Mouse (Mus musculus) forebrain, embryonic 11.5 days (tissue): ENCODE data around the gene A730009L09Rik. TPM values are rescaled to one million over a fixed set of nuclear protein-coding genes. Genes with fewer than 3 reads are reported as not detected.

Experiments used
- ATAC-seq: fragments of 200-750 bp; cut with Nextera tagmentation; replicated peaks from 2 replicates; pipeline ENCODE4 v1.8.0; 2017; ENCODE audit warnings: moderate TSS enrichment; ENCODE audit not compliant: low FRiP score
- DNase-seq: peaks from one replicate; pipeline ENCODE4 v3.0.0-alpha.2; 2017; ENCODE audit warnings: low spot score
- H3K27ac ChIP-seq: fragments of 300-500 bp; sonication (generic); 2 replicates; pipeline ENCODE4 v1.5.1; 2014; ENCODE audit warnings: low read depth, low read length
- H3K27me3 ChIP-seq: fragments of 300-500 bp; sonication (generic); 2 replicates; pipeline ENCODE4 v1.6.1; 2014; ENCODE audit warnings: mild to moderate bottlenecking, low read length, mixed read lengths; ENCODE audit not compliant: control insufficient read depth, insufficient read depth
- H3K36me3 ChIP-seq: fragments of 300-500 bp; sonication (generic); 2 replicates; pipeline ENCODE4 v1.6.1; 2014; ENCODE audit warnings: mild to moderate bottlenecking, low read length, moderate library complexity, mixed read lengths; ENCODE audit not compliant: control insufficient read depth, insufficient read depth
- H3K4me1 ChIP-seq: fragments of 300-500 bp; sonication (generic); replicated peaks from 2 replicates; pipeline ENCODE4 v1.6.1; 2014; ENCODE audit warnings: low read length, mixed read lengths; ENCODE audit not compliant: control insufficient read depth, insufficient read depth
- H3K4me2 ChIP-seq: fragments of 300-500 bp; sonication (generic); 2 replicates; pipeline ENCODE4 v1.6.1; 2014; ENCODE audit warnings: low read depth, mild to moderate bottlenecking, low read length, moderate library complexity, mixed read lengths; ENCODE audit not compliant: severe bottlenecking
- H3K4me3 ChIP-seq: fragments of 300-500 bp; sonication (generic); 2 replicates; pipeline ENCODE4 v1.5.1; 2014; ENCODE audit warnings: low read depth, low read length
- H3K9ac ChIP-seq: fragments of 300-500 bp; sonication (generic); 2 replicates; pipeline ENCODE4 v1.6.1; 2014; ENCODE audit warnings: low read length
- H3K9me3 ChIP-seq: fragments of 300-500 bp; sonication (generic); 2 replicates; pipeline ENCODE4 v1.6.1; 2016; ENCODE audit warnings: low read length, mixed read lengths; ENCODE audit not compliant: control insufficient read depth
- WGBS: fragments of 180-500 bp; shearing (Covaris S2); extraction: QIAGEN DNeasy Blood & Tissue Kit; methylation state at CpG from one replicate; pipeline ENCODE4 v1.1.7; 2014; 5-methylcytosine and 5-hydroxymethylcytosine counted together
- polyA plus RNA-seq: library from polyadenylated mRNA; unstranded; fragments of >200 nt; fragmentation: Nextera tagmentation; extraction: Ambion mirVana; gene quantifications from 2 replicates; pipeline ENCODE4 v1.2.1, GENCODE M21; 2014

A730009L09Rik gene
- polyA plus RNA-seq, 1 experiment from 2014 or later, result not detected

DNA sequence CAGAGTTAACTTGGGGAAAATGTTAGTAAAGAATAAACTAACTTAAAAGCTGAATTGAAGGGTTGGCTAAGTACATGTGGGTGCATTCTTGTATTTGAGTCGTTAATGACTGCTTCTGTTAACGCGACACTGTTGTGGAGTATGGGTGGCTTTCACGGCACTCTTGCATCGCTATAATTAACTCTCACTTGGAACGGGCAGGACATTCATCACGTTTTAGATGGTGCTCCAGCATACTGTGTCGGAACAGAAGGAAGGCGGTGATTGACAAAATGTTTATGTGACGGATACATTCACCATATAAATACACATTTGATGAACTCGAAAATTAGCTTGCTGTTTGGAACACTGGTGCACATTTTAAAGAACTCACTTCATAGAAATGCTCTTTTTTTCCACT lies 29.0 kb upstream of the A730009L09Rik start:
- no peaks in the 10 kb centered on the region for H3K36me3 ChIP-seq
- H3K4me3 ChIP-seq, result no peak overlapping the region
- H3K4me2 ChIP-seq, result no peak overlapping the region
- no peaks in the 10 kb centered on the region for H3K4me1 ChIP-seq
- ATAC-seq, result no peak
- WGBS, result 77% methylated on average over 11 of the region's 11 CpGs
- H3K27me3 ChIP-seq, result no peaks in the 10 kb centered on the region
- H3K27ac ChIP-seq, result no peak overlapping the region
- H3K9me3 ChIP-seq, result no peaks in the 10 kb centered on the region
- no peak overlapping the region for H3K9ac ChIP-seq
- DNase-seq, result no peak

DNA sequence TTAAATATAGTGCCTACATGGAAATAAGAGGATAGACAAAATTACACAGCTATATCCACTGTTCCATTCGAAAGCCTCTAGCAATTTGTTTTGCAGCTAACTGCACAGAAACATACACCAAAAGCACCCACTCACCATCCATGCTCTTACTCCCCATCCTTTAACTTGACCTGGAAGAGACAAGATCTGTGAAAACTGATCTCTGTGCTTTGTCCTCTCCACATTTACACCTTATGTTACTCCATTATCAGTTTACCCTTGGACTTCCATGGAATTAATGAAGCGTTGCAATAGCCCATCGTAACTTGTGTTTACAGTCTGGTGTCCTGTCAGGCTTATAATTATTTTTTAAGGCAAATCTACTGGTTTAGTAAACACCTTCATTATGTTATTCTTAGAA lies 20.1 kb upstream of the A730009L09Rik start:
- Histone ChIP-seq H3K36me3 (no peaks in the 10 kb centered on the region), H3K4me3 (no peak overlapping the region), H3K9ac (no peak overlapping the region), H3K4me2 (no peak overlapping the region), H3K27ac (no peak overlapping the region), H3K4me1 (no peaks in the 10 kb centered on the region), H3K9me3 (no peaks in the 10 kb centered on the region), H3K27me3 (no peaks in the 10 kb centered on the region)
- 73% methylated on average over 3 of the region's 3 CpGs for WGBS
- no peak for DNase-seq
- no peak for ATAC-seq

DNA sequence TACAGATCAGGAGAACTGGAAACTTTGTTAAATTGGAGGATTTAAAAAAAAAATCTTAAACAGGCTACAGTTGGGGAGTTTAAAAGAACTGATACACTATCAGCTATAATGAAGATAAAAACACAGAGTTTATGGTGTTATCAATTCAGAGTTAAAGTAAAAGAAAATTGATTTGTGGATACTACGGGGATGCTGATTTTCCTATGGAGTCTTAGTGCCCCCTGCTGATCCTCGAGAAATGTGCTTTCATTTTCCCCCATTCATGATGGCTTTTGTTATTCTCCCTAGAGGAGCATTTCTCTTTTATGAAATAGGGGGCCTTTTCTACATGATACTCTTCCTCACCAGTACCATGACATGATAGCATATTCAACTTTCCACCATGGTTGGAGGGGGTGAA lies 19.5 kb upstream of the A730009L09Rik start:
- DNase-seq, result no peak
- H3K27me3 ChIP-seq, result no peaks in the 10 kb centered on the region
- H3K4me2 ChIP-seq, result no peak overlapping the region
- no peaks in the 10 kb centered on the region for H3K4me1 ChIP-seq
- ATAC-seq, result no peak
- no peaks in the 10 kb centered on the region for H3K36me3 ChIP-seq
- no peak overlapping the region for H3K9ac ChIP-seq
- no peaks in the 10 kb centered on the region for H3K9me3 ChIP-seq
- no peak overlapping the region for H3K27ac ChIP-seq
- H3K4me3 ChIP-seq, result no peak overlapping the region
- 67% methylated on average over 2 of the region's 2 CpGs for WGBS

DNA sequence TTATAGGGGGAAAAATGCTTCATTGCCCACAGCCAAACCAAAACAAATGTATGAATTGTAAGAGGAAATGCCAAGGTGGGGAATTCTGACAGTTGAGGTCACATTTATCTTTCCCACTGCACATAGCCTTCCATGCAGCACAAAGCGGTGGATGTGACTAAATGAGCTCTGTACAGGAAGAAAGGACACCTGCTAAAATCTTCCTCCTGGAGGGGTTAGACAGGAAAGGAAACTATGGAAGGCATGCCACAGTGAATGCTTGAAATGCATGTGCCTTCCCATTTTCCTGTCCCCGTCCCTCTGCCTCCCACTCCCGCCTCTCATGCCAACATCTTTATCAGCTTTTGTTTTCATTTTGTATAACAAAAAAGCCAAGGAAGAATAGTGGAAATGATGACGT lies 7.2 kb upstream of the A730009L09Rik start:
- Histone ChIP-seq H3K9me3 (no peaks in the 10 kb centered on the region), H3K27ac (no peak overlapping the region), H3K27me3 (no peaks in the 10 kb centered on the region), H3K9ac (no peak overlapping the region), H3K36me3 (no peaks in the 10 kb centered on the region), H3K4me3 (no peak overlapping the region), H3K4me2 (no peak overlapping the region), H3K4me1 (no peaks in the 10 kb centered on the region)
- ATAC-seq (no peak), DNase-seq (no peak)
- WGBS, result 69% methylated on average over 4 of the region's 4 CpGs

DNA sequence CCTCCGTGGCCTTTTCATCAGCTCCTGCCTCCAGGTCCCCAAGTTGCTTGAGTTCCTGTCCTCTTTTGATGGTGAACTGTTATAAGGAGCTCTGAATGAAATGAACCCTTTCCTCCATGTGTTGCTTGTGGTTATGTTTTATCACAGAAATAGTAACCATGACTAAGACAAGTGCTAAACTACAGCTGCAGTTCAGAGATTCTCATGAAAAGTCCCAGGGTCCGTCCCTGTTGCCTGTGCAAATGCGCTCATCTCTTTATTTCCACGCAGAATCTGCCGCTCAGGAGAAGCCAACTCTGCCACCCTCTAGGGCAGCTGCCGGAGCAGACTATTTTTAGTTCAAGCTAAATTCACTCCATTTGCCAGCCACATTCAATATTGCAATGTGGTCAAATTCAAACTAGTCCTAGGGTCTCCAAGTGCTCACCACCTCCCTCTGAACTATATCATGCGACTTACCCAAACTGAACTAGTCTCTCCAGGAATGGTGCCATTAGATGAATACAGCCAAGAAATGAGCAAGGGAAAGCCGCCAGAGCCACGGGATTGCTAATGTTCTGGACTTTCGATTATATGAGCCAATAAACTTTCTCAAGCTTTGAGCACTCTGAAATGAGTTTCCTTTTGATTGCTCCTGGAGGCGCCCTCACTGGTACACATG lies 7.2 kb downstream of the A730009L09Rik start:
- no peak overlapping the region for H3K4me3 ChIP-seq

DNA sequence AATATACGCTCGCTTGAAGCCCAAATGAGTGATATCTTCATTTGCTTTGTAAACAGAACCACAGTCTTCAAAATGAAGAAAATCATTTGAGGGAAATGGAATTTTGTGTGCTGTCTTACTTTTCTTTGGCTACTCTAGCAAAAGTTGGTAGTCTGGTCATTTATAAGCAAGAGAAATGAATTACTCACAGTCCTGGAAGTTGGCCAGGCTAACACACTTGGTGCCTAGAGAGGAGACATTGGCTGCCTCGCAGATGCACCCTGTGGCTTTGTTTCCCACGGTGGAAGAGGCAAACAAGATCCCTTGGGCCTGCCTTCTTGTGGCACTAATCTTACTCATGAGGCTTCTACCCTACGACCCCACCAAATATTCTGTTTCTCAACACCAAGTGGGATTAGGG lies 8.1 kb downstream of the A730009L09Rik start:
- no peak for ATAC-seq
- WGBS, result 77% methylated on average over 5 of the region's 5 CpGs

More for the DNA sequence above, 7.2 kb downstream of the A730009L09Rik start:
- Histone ChIP-seq H3K36me3 (no peaks in the 10 kb centered on the region), H3K9ac (no peak overlapping the region), H3K27me3 (no peaks in the 10 kb centered on the region), H3K4me1 (no peaks in the 10 kb centered on the region), H3K27ac (no peak overlapping the region), H3K9me3 (no peaks in the 10 kb centered on the region), H3K4me2 (no peak overlapping the region)
- DNase-seq, result no peak
- no peak for ATAC-seq
- WGBS, result 94% methylated on average over 11 of the region's 11 CpGs

GRCm38 (mm10) chr16:84527375-84527774 lies 12.5 kb downstream of the A730009L09Rik start:
- H3K4me3 ChIP-seq, result no peak overlapping the region
- no peak overlapping the region for H3K9ac ChIP-seq
- 65% methylated on average over 11 of the region's 11 CpGs for WGBS
- H3K27me3 ChIP-seq, result no peaks in the 10 kb centered on the region
- ATAC-seq (no peak), DNase-seq (peak; percentile 56)
- no peak overlapping the region for H3K27ac ChIP-seq
- H3K4me1 ChIP-seq, result no peaks in the 10 kb centered on the region
- no peaks in the 10 kb centered on the region for H3K9me3 ChIP-seq
- no peaks in the 10 kb centered on the region for H3K36me3 ChIP-seq
- H3K4me2 ChIP-seq, result no peak overlapping the region

More for the DNA sequence above, 8.1 kb downstream of the A730009L09Rik start:
- H3K36me3 ChIP-seq, result no peaks in the 10 kb centered on the region
- H3K4me2 ChIP-seq, result no peak overlapping the region
- H3K9me3 ChIP-seq, result no peaks in the 10 kb centered on the region
- no peak overlapping the region for H3K27ac ChIP-seq
- no peak for DNase-seq
- no peaks in the 10 kb centered on the region for H3K4me1 ChIP-seq
- no peak overlapping the region for H3K9ac ChIP-seq
- H3K27me3 ChIP-seq, result no peaks in the 10 kb centered on the region
- H3K4me3 ChIP-seq, result no peak overlapping the region

- WGBS, result 89% methylated on average over 3 of the region's 3 CpGs
- H3K9me3 ChIP-seq, result no peaks in the 10 kb centered on the region
- no peak overlapping the region for H3K4me3 ChIP-seq
- no peak overlapping the region for H3K4me2 ChIP-seq
- no peaks in the 10 kb centered on the region for H3K4me1 ChIP-seq
- H3K36me3 ChIP-seq, result no peaks in the 10 kb centered on the region
- no peak overlapping the region for H3K9ac ChIP-seq
- H3K27ac ChIP-seq, result no peak overlapping the region
- DNase-seq (no peak), ATAC-seq (no peak)
- no peaks in the 10 kb centered on the region for H3K27me3 ChIP-seq
Measured at GRCm38 (mm10) chr16:84532803-84533202, 17.9 kb downstream of the A730009L09Rik start.

DNA sequence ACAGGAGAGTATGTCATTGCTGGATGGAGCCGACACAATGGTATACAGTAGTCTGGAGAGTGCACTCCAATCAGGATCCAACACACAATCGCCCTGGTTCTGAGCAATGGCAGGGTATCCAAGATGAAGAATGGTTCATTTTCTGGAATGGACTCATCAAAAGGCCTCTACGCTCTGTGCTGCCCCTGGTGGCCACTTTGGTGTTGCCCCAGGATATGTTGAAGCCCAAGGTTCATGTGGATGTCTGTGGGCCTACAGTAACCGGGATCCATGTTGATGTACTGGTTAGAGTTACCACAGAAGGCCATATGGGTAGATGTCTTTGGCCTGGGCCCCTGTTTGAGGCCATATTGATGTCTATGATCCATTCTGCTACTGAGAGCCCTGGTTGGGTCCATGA lies 31.1 kb downstream of the A730009L09Rik start:
- Histone ChIP-seq H3K36me3 (no peaks in the 10 kb centered on the region), H3K27me3 (no peaks in the 10 kb centered on the region), H3K27ac (no peak overlapping the region), H3K9me3 (no peaks in the 10 kb centered on the region), H3K4me3 (no peak overlapping the region), H3K4me2 (no peak overlapping the region), H3K9ac (no peak overlapping the region), H3K4me1 (no peaks in the 10 kb centered on the region)
- DNase-seq, result no peak
- WGBS, result 91% methylated on average over 4 of the region's 4 CpGs
- ATAC-seq, result no peak
